Mouse (Mus musculus) heart, postnatal 36 days (tissue): ENCODE data around the gene March1. TPM values are rescaled to one million over a fixed set of nuclear protein-coding genes. Genes with fewer than 3 reads are reported as not detected.
"Not testable (repeated sequence)": the region's sequence is repeated elsewhere in the genome, so short reads cannot be mapped to it uniquely, and the experiment has no call there.

Experiments used
- DNase-seq, 2 experiments: peaks; one replicate each; pipeline ENCODE4 v3.0.0; 2021 to 2022
- intact Hi-C: fragments of 180-260 bp; cut with DNase I; formaldehyde crosslinking; loops from one replicate; pipeline ENCODE4 v1.15.1; 2025
- total RNA-seq, 2 experiments: library from RNA; stranded (reverse); gene quantifications; 2 replicates each; pipeline ENCODE4 v1.2.3; 2021

Gene March1
- total RNA-seq, 2 experiments from 2014 or later, result 1.2 to 2.3 TPM

- DNase-seq, intact Hi-C loops: not testable (repeated sequence)
Observed at GRCm38 (mm10) chr8:66405796-66406195, 788.1 kb downstream of the March1 start.

- intact Hi-C loops, result no loop called here
- no peak for DNase-seq
Observed at GRCm38 (mm10) chr8:66406596-66407361, 789.1 kb downstream of the March1 start.

GRCm38 (mm10) chr8:66410080-66410615 lies 792.4 kb downstream of the March1 start:
- intact Hi-C loops, result no loop called here
- no peak for DNase-seq

GRCm38 (mm10) chr8:66413101-66413500 lies 795.4 kb downstream of the March1 start:
- intact Hi-C loops, result no loop called here
- DNase-seq, result no peak

GRCm38 (mm10) chr8:66415234-66415633 lies 797.5 kb downstream of the March1 start:
- intact Hi-C loops, result no loop called here
- DNase-seq, result no peak

GRCm38 (mm10) chr8:66417591-66417990 lies 799.9 kb downstream of the March1 start:
- intact Hi-C loops, DNase-seq: not testable (repeated sequence)

GRCm38 (mm10) chr8:66430639-66431038 lies 812.9 kb downstream of the March1 start:
- no peak for DNase-seq
- intact Hi-C loops, result no loop called here

- no peak for DNase-seq
- intact Hi-C loops, result no loop called here
Observed at GRCm38 (mm10) chr8:66433577-66433976, 815.9 kb downstream of the March1 start.

- intact Hi-C loops, result loop anchor here (5.0 kb wide), 1 partner anchor 105 kb away; no protein-coding TSS in a partner anchor
- DNase-seq, result no peak
Observed at GRCm38 (mm10) chr8:66436804-66437203, 819.1 kb downstream of the March1 start.

- intact Hi-C loops, result loop anchor here (5.0 kb wide), 1 partner anchor 106 kb away; no protein-coding TSS in a partner anchor
Observed at GRCm38 (mm10) chr8:66437929-66438328, 820.2 kb downstream of the March1 start.

GRCm38 (mm10) chr8:66438468-66438867 lies 820.8 kb downstream of the March1 start:
- intact Hi-C loops, result loop anchor here (5.0 kb wide), 1 partner anchor 106 kb away; no protein-coding TSS in a partner anchor
- DNase-seq, result peak; percentile 8 to 22

More at GRCm38 (mm10) chr8:66437929-66438328, 820.2 kb downstream of the March1 start:
- peak in 1 of 2 experiments; percentile 3 for DNase-seq

- DNase-seq, result no peak
- intact Hi-C loops, result loop anchor here (5.0 kb wide), 1 partner anchor 119 kb away; no protein-coding TSS in a partner anchor
Observed at GRCm38 (mm10) chr8:66441123-66441522, 823.4 kb downstream of the March1 start.

GRCm38 (mm10) chr8:66442778-66443177 lies 825.1 kb downstream of the March1 start:
- intact Hi-C loops, result loop anchor here (5.0 kb wide), 1 partner anchor 120 kb away; no protein-coding TSS in a partner anchor
- DNase-seq, result no peak

- intact Hi-C loops, result loop anchor here (5.0 kb wide), 1 partner anchor 122 kb away; no protein-coding TSS in a partner anchor
- DNase-seq, result no peak
Observed at GRCm38 (mm10) chr8:66444141-66444540, 826.4 kb downstream of the March1 start.

- intact Hi-C loops, result no loop called here
- DNase-seq, result no peak
Observed at GRCm38 (mm10) chr8:66445351-66445750, 827.7 kb downstream of the March1 start.

GRCm38 (mm10) chr8:66450691-66451090 lies 833.0 kb downstream of the March1 start:
- intact Hi-C loops, result loop anchor here (1.0 to 2.0 kb wide), 2 partner anchors 47 to 956 kb away; no protein-coding TSS in a partner anchor
- peak; percentile 23 to 46 for DNase-seq

GRCm38 (mm10) chr8:66457057-66457456 lies 839.4 kb downstream of the March1 start:
- DNase-seq, result no peak
- intact Hi-C loops, result no loop called here

- intact Hi-C loops, result no loop called here
- DNase-seq, result no peak
Observed at GRCm38 (mm10) chr8:66469821-66470220, 852.1 kb downstream of the March1 start.

- no peak for DNase-seq
- intact Hi-C loops, result no loop called here
Observed at GRCm38 (mm10) chr8:66476880-66477279, 859.2 kb downstream of the March1 start.

- peak; percentile 81 to 84 for DNase-seq
- intact Hi-C loops, result no loop called here
Observed at GRCm38 (mm10) chr8:66486084-66486763, 868.5 kb downstream of the March1 start, which contains the start of gene Tma16. Tma16 (minus strand) TSS chr8:66486530.

GRCm38 (mm10) chr8:66488556-66488955 lies 870.9 kb downstream of the March1 start:
- intact Hi-C loops, result no loop called here

More at GRCm38 (mm10) chr8:66488556-66488955, 870.9 kb downstream of the March1 start:
- no peak for DNase-seq
